Mouse (Mus musculus) embryonic facial prominence, embryonic 10.5 days (tissue): ENCODE data around the gene Saa4. TPM values are rescaled to one million over a fixed set of nuclear protein-coding genes. Genes with fewer than 3 reads are reported as not detected.
"Not testable (repeated sequence)": the region's sequence is repeated elsewhere in the genome, so short reads cannot be mapped to it uniquely, and the experiment has no call there.

ENCODE experiments used
- DNase-seq: peaks from one replicate; pipeline ENCODE4 v3.0.0-alpha.2; 2017; ENCODE audit warnings: low spot score
- H3K27ac ChIP-seq: fragments of 300-500 bp; sonication (generic); replicated peaks from 2 replicates; pipeline ENCODE4 v1.5.1; 2016; ENCODE audit warnings: mild to moderate bottlenecking
- H3K27me3 ChIP-seq: fragments of 300-500 bp; sonication (generic); replicated peaks from 2 replicates; pipeline ENCODE4 v1.6.1; 2016; ENCODE audit warnings: low read depth, mild to moderate bottlenecking; ENCODE audit not compliant: poor library complexity, severe bottlenecking
- H3K36me3 ChIP-seq: fragments of 300-500 bp; sonication (generic); replicated peaks from 2 replicates; pipeline ENCODE4 v1.6.1; 2016; ENCODE audit warnings: mild to moderate bottlenecking, moderate library complexity
- H3K4me1 ChIP-seq: fragments of 300-500 bp; sonication (generic); 2 replicates; pipeline ENCODE4 v1.6.1; 2016
- H3K4me3 ChIP-seq: fragments of 300-500 bp; sonication (generic); 2 replicates; pipeline ENCODE4 v1.5.1; 2016; ENCODE audit warnings: mild to moderate bottlenecking, moderate library complexity
- H3K9me3 ChIP-seq: fragments of 300-500 bp; sonication (generic); 2 replicates; pipeline ENCODE4 v1.6.1; 2016; ENCODE audit warnings: mild to moderate bottlenecking
- WGBS: fragments of 180-500 bp; shearing (Covaris S2); methylation state at CpG from one replicate; pipeline ENCODE4 v1.1.7; 2016; 5-methylcytosine and 5-hydroxymethylcytosine counted together
- polyA plus RNA-seq: library from polyadenylated mRNA; unstranded; fragments of >200 nt; fragmentation: Nextera tagmentation; extraction: Ambion mirVana; gene quantifications from 2 replicates; pipeline ENCODE4 v1.2.1, GENCODE M21; 2016

The Saa4 gene
- not detected in 2 replicates for polyA plus RNA-seq

- no peak within 1 kb of the TSS for H3K4me3 ChIP-seq
- DNase-seq = no peak
- WGBS = 91% methylated on average over 4 of the region's 4 CpGs
- no peaks in the 10 kb centered on the region for H3K27me3 ChIP-seq
- H3K36me3 ChIP-seq = no peaks in the 10 kb centered on the region
- no peaks in the 10 kb centered on the region for H3K4me1 ChIP-seq
- no peaks in the 10 kb centered on the region for H3K9me3 ChIP-seq
- H3K27ac ChIP-seq = no peak within 1 kb of the TSS
Measured at GRCm38 (mm10) chr7:46732458-46732857, at the start of gene Saa4. Gene Saa4, minus strand, starts transcription at chr7:46732603.

GRCm38 (mm10) chr7:46770706-46771105 lies 38.3 kb upstream of the Saa4 start:
- Histone ChIP-seq H3K4me1 (no peaks in the 10 kb centered on the region), H3K4me3 (no peak overlapping the region), H3K27ac (no peak overlapping the region), H3K9me3 (no peaks in the 10 kb centered on the region), H3K36me3 (peaks cover 84% of the 10 kb centered on the region), H3K27me3 (no peaks in the 10 kb centered on the region)
- WGBS = 64% methylated on average over 4 of the region's 4 CpGs
- DNase-seq = peak; percentile 78

GRCm38 (mm10) chr7:46768451-46768850 lies 36.0 kb upstream of the Saa4 start:
- H3K4me3 ChIP-seq = no peak overlapping the region
- H3K4me1 ChIP-seq = no peaks in the 10 kb centered on the region
- no peaks in the 10 kb centered on the region for H3K9me3 ChIP-seq
- H3K36me3 ChIP-seq = peaks cover 84% of the 10 kb centered on the region
- WGBS = 91% methylated on average over 7 of the region's 7 CpGs
- no peaks in the 10 kb centered on the region for H3K27me3 ChIP-seq
- DNase-seq = no peak
- H3K27ac ChIP-seq = no peak overlapping the region

GRCm38 (mm10) chr7:46767371-46767770 lies 35.0 kb upstream of the Saa4 start:
- H3K4me1 ChIP-seq = no peaks in the 10 kb centered on the region
- H3K4me3 ChIP-seq = no peak overlapping the region
- no peak for DNase-seq
- no peaks in the 10 kb centered on the region for H3K27me3 ChIP-seq
- H3K27ac ChIP-seq = no peak overlapping the region
- H3K9me3 ChIP-seq = no peaks in the 10 kb centered on the region
- peaks cover 84% of the 10 kb centered on the region for H3K36me3 ChIP-seq

- Histone ChIP-seq H3K27me3 (no peaks in the 10 kb centered on the region), H3K4me1 (no peaks in the 10 kb centered on the region), H3K9me3 (no peaks in the 10 kb centered on the region), H3K36me3 (peaks cover 93% of the 10 kb centered on the region), H3K27ac (no peak overlapping the region), H3K4me3 (no peak overlapping the region)
- DNase-seq = no peak
- WGBS = 87% methylated on average over 8 of the region's 8 CpGs
Measured at GRCm38 (mm10) chr7:46764672-46765071, 32.3 kb upstream of the Saa4 start.

- DNase-seq = no peak
- H3K27ac ChIP-seq = no peak overlapping the region
- H3K4me3 ChIP-seq = no peak overlapping the region
- 90% methylated on average over 5 of the region's 5 CpGs for WGBS
- no peaks in the 10 kb centered on the region for H3K27me3 ChIP-seq
- no peaks in the 10 kb centered on the region for H3K9me3 ChIP-seq
- H3K4me1 ChIP-seq = no peaks in the 10 kb centered on the region
- peaks cover 85% of the 10 kb centered on the region for H3K36me3 ChIP-seq
Measured at GRCm38 (mm10) chr7:46762601-46763000, 30.2 kb upstream of the Saa4 start.

- WGBS = 76% methylated on average over 11 of the region's 11 CpGs
- no peak overlapping the region for H3K27ac ChIP-seq
- H3K4me1 ChIP-seq = no peaks in the 10 kb centered on the region
- no peak for DNase-seq
- H3K9me3 ChIP-seq = no peaks in the 10 kb centered on the region
- H3K36me3 ChIP-seq = peaks cover 73% of the 10 kb centered on the region
- no peaks in the 10 kb centered on the region for H3K27me3 ChIP-seq
- no peak overlapping the region for H3K4me3 ChIP-seq
Measured at GRCm38 (mm10) chr7:46761049-46761795, 28.8 kb upstream of the Saa4 start.

- Histone ChIP-seq H3K4me3 (no peak within 1 kb of the TSS), H3K4me1 (peaks cover 18% of the 10 kb centered on the region), H3K27ac (no peak within 1 kb of the TSS), H3K36me3 (no peaks in the 10 kb centered on the region), H3K27me3 (no peaks in the 10 kb centered on the region), H3K9me3 (no peaks in the 10 kb centered on the region)
- 80% methylated on average over 3 of the region's 3 CpGs for WGBS
- DNase-seq = no peak
Measured at GRCm38 (mm10) chr7:46751490-46751889, 19.1 kb upstream of the Saa4 start, which contains the start of gene Saa2. Gene Saa2, plus strand, starts transcription at chr7:46751790.

GRCm38 (mm10) chr7:46748459-46748858 lies 16.1 kb upstream of the Saa4 start:
- H3K27me3 ChIP-seq = no peaks in the 10 kb centered on the region
- no peak overlapping the region for H3K4me3 ChIP-seq
- no peak overlapping the region for H3K27ac ChIP-seq
- DNase-seq = no peak
- no peaks in the 10 kb centered on the region for H3K9me3 ChIP-seq
- 52% methylated on average over 3 of the region's 3 CpGs for WGBS
- no peaks in the 10 kb centered on the region for H3K36me3 ChIP-seq
- H3K4me1 ChIP-seq = peaks cover 18% of the 10 kb centered on the region

- no peak for DNase-seq
- no peaks in the 10 kb centered on the region for H3K9me3 ChIP-seq
- H3K36me3 ChIP-seq = no peaks in the 10 kb centered on the region
- H3K4me1 ChIP-seq = peaks cover 12% of the 10 kb centered on the region
- no peak overlapping the region for H3K4me3 ChIP-seq
- no peak overlapping the region for H3K27ac ChIP-seq
- H3K27me3 ChIP-seq = no peaks in the 10 kb centered on the region
- WGBS = 76% methylated on average over 7 of the region's 7 CpGs
Measured at GRCm38 (mm10) chr7:46746381-46746780, 14.0 kb upstream of the Saa4 start.

- no peak overlapping the region for H3K4me3 ChIP-seq
- no peak for DNase-seq
- H3K9me3 ChIP-seq = no peaks in the 10 kb centered on the region
- no peaks in the 10 kb centered on the region for H3K27me3 ChIP-seq
- H3K4me1 ChIP-seq = peaks cover 13% of the 10 kb centered on the region
- H3K36me3 ChIP-seq = no peaks in the 10 kb centered on the region
- no peak overlapping the region for H3K27ac ChIP-seq
- 80% methylated on average over 3 of the region's 3 CpGs for WGBS
Measured at GRCm38 (mm10) chr7:46745816-46746215, 13.4 kb upstream of the Saa4 start.

- not testable (repeated sequence) for H3K4me3 ChIP-seq, H3K36me3 ChIP-seq, H3K27ac ChIP-seq, H3K27me3 ChIP-seq, DNase-seq, H3K9me3 ChIP-seq
- 67% methylated on average over 3 of the region's 3 CpGs for WGBS
- H3K4me1 ChIP-seq = peaks cover 10% of the 10 kb centered on the region
Measured at GRCm38 (mm10) chr7:46742880-46743279, 10.5 kb upstream of the Saa4 start, which contains the start of gene Saa1. Gene Saa1, minus strand, starts transcription at chr7:46742980.

GRCm38 (mm10) chr7:46740041-46740440 lies 7.6 kb upstream of the Saa4 start:
- peaks cover 10% of the 10 kb centered on the region for H3K4me1 ChIP-seq
- H3K9me3 ChIP-seq, DNase-seq, H3K4me3 ChIP-seq, H3K27ac ChIP-seq, H3K36me3 ChIP-seq, H3K27me3 ChIP-seq: not testable (repeated sequence)
- WGBS = 83% methylated on average over 5 of the region's 5 CpGs
